Mouse (Mus musculus) heart, postnatal 36 days (tissue): ENCODE measurements around the gene Rpp14. TPM values are rescaled to one million over a fixed set of nuclear protein-coding genes. Genes with fewer than 3 reads are reported as not detected.

ENCODE experiments used
- total RNA-seq, 2 experiments: library from RNA; stranded (reverse); gene quantifications; 2 replicates each; pipeline ENCODE4 v1.2.3; 2021

Gene Rpp14
- total RNA-seq, 2 experiments from 2014 or later = 27.1 to 30.3 TPM

Other genes starting within 250 kb of the Rpp14 start
- not detected for gene Gm45521, start 123.1 kb upstream of the Rpp14 start, total RNA-seq
- under 1 TPM; 0.06 to 0.08 TPM for gene Dnase1l3, start 85.8 kb upstream of the Rpp14 start, total RNA-seq
- 10 to 100 TPM; 10.4 to 10.7 TPM for gene Abhd6, start 77.5 kb upstream of the Rpp14 start, total RNA-seq
- gene Pxk, start 17.8 kb downstream of the Rpp14 start, total RNA-seq = 10 to 100 TPM; 25.2 to 27.3 TPM
- 100 to 1,000 TPM; 843 to 906 TPM for gene Pdhb, start 92.7 kb downstream of the Rpp14 start, total RNA-seq
- 1 to 10 TPM; 9.3 to 9.5 TPM for gene Kctd6, start 133.8 kb downstream of the Rpp14 start, total RNA-seq
- gene Acox2, start 179.0 kb downstream of the Rpp14 start, total RNA-seq = under 1 TPM; 0.27 to 0.61 TPM
- gene Fam107a, start 237.7 kb downstream of the Rpp14 start, total RNA-seq = 10 to 100 TPM in 1 of 2 experiments, 1 to 10 TPM in 1; 6.4 to 13.2 TPM